Mouse (Mus musculus) regulatory T cell (primary cell): Measurements from ENCODE around the gene Gabarap.
"Not testable (repeated sequence)": the region's sequence is repeated elsewhere in the genome, so short reads cannot be mapped to it uniquely, and the experiment has no call there.

Source experiments
- in situ Hi-C: fragments of 300-600 bp; cut with MboI, MseI; formaldehyde crosslinking; loops from one replicate; pipeline ENCODE4 v1.15.1; 2025; ENCODE audit warnings: high pct_unique_total_duplicates

Gene Gabarap

DNA sequence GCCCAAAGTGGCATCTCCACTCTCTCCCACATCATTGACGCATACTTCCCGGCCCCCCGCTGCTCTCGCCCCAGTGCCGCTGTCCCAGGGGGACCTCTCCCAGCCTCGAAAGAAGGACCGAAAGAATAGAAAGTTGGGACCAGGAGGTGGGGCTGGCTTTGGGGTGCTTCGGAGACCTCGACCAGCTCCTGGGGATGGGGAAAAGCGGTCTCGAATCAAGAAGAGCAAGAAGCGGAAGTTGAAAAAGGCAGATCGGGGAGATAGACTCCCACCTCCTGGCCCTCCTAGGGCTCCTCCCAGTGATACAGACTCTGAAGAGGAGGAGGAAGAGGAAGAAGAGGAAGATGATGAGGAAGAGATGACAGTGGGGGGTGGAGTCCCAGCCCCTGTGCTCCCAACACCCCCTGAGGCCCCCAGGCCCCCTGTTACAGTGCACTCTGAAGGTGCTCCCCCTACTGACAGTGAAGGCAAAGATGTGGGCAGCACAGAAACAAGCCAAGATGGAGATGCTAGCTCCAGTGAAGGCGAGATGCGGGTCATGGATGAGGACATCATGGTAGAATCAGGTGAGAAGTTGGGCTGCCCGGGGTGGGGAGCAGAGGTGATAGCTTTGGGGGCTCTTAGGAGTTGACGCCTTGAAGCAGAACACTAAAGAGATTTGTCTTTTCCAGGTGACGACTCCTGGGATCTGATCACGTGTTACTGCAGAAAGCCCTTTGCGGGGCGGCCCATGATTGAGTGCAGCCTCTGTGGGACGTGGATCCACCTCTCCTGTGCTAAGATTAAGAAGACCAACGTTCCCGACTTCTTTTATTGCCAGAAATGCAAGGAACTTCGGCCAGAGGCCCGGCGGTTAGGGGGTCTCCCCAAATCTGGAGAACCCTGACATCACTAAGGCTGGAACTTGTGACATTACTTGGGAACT is 7.9 kb downstream of the Gabarap start:
- in situ Hi-C loops, result loop anchor here (10.0 kb wide), 1 partner anchor 904 kb away; the partner anchor contains the start of gene Per1

DNA sequence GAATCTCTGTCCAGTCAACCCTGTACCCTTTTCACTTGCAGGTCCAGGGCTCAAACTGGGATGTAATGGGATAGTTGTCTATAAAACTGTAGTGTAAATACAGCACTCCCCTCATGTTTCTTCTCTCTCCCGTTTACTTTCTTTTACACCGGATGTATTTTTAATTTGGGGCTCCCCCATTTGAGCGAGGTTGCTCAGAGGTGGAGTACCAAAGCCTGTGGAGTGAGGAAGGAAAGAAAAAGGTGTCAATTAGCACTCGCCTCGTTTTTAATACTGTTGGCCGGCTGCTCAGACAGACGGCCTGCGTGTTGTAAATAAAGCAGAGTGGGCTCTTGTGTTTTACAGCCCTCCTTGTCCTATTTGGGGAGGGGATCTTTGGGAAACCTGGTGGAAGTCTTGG is 8.7 kb downstream of the Gabarap start:
- in situ Hi-C loops, result loop anchor here (10.0 kb wide), 1 partner anchor 905 kb away; the partner anchor contains the start of gene Per1

DNA sequence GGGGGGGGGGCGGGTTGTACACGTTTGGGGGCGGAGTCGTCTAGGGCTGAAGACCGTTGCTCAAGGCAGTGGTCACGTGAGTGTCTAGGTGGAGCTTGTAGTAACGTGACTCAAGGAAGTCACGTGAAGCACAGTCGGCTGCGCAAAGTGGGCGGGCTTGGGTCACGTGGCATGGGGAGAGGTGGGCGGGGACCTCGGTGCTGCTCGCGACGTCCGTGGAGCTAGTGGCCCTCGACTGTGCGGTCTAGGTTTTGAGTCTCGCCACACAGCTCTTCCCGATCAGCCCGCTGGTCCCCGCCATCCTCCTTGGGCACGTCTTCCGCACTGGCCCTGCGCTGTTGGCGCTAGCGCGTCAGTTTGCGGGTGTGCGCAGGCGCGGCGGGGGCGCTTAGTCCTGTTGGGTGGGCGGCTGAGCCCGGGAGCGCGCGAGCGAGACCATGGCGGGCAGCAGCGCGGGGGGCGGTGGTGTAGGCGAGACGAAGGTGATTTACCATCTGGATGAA is 9.5 kb downstream of the Gabarap start, which contains the start of gene Dvl2:
TSS of gene Dvl2 (plus strand) at position 200 of the 503 bp plus-strand sequence.
- in situ Hi-C loops, result no loop called here

DNA sequence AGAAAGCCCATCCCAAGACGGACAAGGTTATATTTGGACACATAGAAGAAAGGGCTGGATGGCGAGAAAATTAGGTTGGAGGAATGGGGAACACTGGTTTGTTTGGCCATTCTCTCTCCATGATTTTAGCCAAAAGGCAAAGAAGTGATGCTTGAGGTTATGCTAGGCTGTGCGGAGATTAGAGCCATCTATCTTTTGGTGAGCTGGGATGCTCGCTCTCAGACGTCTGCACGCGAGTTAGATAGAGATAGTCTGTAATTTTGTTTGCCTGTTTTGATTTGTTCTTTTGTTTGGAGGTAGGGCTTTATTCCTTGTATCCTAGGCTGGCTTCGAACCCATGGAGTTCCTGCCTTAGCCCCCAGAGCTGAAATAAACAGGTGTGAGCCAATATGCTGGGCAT is 10.2 kb downstream of the Gabarap start:
- in situ Hi-C loops, result no loop called here

DNA sequence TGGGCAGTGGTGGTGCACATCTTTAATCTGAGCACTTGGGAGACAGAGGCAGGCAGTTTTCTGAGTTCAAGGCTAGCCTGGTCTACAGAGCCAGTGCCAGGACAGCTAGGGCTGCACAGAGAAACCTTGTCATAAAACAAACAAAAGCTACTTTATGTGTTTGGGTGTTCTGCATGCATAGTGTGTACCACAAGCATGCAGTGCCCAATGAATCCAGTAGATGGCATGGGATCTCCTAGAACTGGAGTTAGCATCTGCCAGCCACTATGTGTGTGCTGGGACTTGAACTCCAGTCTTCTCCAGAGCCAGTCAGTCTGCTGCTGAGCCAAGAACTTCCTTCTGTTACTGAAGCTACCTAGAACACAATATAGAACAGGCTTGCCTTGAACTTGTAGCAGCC is 10.9 kb downstream of the Gabarap start:
- in situ Hi-C loops, result no loop called here

DNA sequence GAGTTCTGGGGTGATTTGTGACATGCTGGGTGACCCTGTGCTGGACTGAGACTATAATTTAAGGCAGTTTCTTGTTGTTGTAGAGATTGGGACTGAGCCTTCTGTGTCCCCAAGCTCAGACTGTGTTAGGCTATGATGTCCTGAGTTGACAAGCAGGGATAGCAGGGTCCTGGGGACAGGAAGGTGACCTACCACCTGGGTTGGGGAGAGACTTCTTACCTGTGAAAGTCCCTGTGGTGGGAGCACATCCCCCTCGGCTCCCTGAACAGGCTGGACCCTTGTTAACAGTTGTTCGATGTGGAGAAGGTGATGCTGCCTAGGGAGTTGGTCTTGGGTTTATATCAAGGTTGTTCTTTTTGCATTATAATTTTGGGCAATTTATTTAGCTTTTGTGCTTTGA is 11.5 kb downstream of the Gabarap start:
- in situ Hi-C loops, result no loop called here

DNA sequence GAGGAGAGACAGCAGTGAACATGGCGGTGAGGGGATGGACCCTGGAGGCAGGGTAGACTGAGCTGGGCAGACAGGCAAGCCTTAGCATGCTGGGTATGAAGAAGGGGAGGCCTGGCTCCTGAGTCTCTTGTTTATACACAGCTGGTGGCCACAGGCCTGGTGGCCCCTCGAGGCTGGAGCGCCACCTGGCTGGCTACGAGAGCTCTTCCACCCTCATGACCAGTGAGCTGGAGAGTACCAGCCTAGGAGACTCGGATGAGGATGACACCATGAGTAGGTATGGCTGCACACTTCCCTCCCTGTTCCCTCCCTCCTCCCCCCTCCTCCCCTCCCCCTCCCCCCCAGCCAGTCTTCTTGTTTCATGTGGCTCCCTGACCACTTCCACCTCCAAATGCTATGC is 14.6 kb downstream of the Gabarap start:
- in situ Hi-C loops, result no loop called here

DNA sequence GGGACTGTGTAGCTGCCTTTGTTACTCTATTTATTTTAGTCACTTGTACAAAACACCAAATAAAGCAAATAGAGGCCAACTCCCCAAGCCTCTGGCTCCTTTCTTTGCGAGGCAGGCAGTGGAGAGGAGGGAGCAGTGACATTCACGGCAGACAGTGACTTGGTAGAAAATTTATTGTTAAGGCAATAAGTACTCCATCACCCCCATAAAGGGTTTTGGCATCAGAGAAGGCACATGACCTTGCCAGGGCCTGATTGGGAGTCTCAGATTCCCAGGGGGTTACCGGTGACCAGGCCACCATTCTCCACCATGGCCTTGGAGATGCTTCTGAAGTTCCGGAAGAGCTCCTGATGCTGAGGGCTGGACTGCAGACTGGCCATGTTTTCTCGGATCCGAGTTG is 19.1 kb downstream of the Gabarap start:
- in situ Hi-C loops, result no loop called here

DNA sequence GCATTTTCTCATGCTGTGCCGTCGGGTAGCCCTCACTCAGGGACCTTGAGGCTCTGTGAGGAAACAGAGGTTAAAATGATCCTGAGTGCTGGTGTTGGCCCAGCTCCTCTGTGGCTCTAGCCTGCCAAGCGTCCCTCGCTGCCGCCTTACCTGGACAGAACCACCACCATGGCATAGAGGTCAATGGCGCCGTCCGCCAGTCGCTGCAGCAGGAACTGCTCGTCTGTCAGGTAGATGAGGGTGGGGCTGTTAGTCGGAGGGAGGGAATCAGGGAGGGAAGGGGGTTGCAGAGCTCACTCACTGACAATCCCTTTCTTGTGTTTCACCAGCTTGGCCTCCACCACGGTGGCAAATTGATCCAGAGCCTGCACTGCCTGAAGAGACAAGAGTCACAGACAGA is 19.6 kb downstream of the Gabarap start:
- in situ Hi-C loops, result no loop called here

DNA sequence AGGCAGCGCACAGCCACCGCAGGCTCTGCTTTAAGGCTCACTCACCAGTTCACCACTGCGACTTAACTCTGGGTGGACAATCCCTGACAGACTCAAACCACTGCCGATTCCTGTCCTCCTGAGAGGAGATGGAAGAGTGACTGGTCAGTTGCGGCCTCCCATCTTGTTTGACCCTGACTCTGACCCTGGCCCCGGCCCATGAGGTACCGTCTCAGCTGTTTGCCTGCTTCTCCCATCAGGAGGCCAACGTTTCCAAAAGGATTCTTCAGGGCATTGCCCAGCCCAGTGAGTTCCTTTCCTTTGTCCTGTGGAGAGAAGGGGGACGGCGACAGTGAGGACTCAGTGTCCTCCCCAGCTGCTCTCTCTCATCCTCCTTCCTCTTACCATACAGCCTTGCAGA is 20.0 kb downstream of the Gabarap start:
- in situ Hi-C loops, result no loop called here

DNA sequence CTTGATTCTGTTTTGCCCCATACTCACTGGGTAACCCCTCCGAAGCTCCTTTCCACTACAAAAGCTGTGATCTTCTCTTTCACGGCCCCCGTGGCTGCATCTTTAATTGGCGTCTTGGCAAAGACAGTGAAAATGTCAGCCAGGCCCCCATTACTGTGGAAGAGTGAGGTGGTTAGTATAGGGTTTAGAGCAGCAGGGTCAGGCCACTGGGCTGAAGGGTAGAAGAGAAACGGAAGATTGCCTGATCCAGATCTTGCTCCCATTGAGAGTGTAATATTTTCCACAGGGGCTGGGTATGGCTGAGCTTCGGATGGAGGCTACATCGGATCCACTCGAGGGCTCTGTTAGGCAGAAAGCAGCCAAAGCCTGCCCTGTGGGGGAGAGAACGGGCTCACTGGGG is 22.0 kb downstream of the Gabarap start:
- in situ Hi-C loops, result no loop called here

DNA sequence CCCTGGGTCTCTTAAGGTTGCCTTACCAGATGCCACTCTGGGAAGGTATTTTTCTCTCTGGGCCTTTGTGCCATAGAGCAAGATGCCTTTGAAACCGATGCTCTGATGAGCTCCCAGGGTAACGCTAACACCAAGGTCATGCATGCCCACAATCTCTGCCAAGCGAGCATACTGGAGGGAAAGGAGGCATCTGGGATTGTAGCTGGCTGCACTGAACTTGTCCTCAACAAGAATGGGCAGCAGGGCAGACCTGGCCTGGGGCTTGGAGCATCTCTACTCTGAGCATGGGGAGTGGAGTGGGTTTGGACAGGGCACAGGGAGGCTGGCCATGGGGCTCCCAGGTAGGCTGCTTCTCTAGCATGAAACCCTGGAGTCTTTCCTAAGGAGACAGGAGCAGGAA is 22.5 kb downstream of the Gabarap start:
- in situ Hi-C loops, result no loop called here

DNA sequence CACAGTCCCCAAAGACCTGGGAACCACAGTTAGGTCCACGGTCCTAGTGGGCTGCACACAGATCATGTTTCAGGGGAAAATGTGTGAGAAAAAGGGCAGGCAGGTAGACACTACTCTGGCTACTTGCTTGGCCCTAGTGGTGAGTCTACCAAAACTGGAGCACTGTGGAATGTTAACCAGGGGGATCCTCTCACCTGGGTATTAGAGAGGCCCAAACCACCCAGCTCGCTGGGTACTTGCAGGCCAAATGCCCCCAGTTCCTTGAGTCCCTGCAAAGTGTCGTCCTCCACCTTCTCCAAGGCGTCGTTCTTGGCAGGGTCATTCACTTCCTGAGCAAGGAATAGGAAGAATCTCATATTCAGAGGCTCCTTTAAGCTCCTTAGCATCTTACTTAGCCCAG is 23.1 kb downstream of the Gabarap start:
- in situ Hi-C loops, result no loop called here

DNA sequence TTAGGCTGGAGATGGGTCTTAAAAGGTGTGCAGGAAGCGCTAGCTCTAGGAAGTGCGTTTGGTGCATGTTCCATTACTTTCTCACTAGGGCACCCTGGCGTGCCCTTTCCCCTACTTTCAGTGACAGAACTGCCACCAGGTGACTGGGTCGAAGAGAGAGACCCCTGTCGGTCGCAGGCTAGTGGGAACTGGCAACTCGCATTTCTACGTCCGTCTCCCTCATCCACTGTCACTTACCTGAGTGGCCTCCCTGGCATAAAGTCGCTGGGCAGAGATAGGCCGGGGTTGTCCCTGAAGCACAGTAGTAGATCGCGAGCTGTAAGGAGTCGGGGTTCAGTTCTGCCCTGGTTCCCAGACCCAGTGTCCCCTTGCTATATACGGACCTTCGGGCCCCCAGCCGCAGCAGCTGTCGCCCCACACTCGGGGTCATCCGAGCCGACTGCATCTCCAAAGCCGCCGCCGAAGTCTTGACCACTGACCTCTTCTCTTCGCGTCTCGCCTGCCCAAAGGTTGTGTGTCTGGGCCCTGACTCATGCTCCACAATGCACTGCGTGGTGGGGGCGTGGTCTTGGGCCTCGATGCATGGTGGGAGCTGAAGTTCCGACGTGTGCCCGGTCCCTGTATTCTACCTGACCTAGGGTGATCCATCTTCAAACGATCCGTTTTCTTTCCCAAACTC is 24.1 kb downstream of the Gabarap start, which contains the start of gene Acadvl:
TSS of gene Acadvl (minus strand) at position 532 of the 679 bp plus-strand sequence.
- in situ Hi-C loops, result no loop called here

DNA sequence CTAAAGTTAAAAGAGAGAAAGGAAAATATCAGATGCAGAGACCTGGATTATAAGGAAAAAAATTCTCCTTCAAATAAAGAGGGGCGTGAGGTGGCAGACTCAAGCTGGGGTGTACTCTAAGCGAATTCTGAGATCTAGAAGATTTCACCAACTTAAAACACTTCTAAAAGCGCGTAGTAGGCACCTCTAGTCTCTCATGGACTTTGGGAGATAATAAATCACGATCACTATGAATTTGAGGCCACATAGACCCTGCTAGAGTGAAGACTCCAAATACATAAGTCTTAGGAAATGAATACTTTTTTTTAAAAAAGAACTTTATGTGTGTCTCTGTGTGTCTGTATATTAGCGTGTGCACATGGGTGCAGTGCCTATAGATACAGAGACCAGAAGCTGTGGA is 24.7 kb downstream of the Gabarap start:
- in situ Hi-C loops, result no loop called here

DNA sequence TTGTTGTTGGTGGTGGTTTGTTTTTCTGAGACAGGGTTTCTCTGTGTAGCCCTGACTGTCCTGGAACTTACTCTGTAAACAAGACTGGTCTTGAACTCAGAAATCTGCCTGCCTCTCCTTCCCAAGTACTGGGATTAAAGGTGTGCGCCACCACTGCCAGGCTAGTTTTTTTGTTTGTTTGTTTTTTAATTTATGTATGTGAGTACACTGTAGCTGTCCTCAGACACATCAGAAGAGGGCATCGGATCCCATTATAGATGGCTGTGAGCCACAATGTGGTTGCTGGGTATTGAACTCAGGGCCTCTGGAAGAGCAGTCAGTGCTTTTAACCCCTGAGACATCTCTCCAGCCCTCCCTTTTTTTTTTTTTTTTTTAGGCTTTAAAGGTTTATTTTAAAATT is 25.2 kb downstream of the Gabarap start:
- in situ Hi-C loops, result not testable (repeated sequence)

DNA sequence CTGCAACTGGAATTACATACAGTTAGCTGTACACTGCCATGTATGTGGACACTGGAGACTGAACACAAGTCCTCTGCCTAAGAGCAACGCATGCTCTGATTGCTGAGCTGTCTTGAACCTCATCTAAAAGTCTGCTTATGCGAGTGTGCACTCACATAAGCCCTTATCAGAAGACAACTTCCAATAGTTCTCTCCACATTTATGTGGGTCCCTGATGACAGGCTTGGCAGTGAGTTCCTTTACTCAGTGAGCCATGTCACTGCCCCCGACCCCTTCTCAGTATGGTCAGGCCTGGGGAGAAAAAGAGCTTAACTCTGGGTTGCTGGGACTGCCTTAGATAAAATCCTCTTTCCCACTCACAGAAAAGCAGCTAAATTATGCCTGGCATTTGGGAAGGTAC is 25.7 kb downstream of the Gabarap start, which contains the start of gene Dlg4:
TSS of gene Dlg4 (plus strand) at position 274 of the 400 bp plus-strand sequence.
- in situ Hi-C loops, result no loop called here

DNA sequence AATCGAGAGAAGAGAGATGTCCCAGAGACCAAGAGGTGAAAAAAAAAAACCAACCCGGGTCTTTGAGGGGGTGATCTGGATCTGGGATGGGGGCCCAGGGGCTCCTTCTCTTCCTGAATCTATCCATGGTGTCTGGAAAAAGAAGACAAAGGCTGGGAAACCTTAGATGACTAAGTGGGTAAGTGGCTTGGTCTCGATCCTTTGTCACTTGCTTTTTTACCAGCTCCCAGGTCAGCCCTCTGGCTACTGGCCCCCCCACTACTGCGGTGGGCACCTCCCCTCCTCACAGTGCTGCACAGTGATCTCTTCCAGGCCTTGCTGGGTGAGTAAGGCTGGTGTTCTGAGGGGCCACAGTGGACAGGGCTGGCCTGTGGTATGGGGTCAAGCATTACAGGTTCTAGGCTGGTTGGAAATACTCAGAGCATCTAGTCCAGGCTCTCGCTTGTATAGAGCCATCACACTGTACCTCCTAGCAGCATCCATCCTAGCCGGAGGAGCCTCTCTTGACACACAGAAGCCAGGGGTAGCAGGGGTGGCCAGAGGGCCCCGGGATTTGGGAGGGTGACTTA is 26.3 kb downstream of the Gabarap start:
- in situ Hi-C loops, result no loop called here

DNA sequence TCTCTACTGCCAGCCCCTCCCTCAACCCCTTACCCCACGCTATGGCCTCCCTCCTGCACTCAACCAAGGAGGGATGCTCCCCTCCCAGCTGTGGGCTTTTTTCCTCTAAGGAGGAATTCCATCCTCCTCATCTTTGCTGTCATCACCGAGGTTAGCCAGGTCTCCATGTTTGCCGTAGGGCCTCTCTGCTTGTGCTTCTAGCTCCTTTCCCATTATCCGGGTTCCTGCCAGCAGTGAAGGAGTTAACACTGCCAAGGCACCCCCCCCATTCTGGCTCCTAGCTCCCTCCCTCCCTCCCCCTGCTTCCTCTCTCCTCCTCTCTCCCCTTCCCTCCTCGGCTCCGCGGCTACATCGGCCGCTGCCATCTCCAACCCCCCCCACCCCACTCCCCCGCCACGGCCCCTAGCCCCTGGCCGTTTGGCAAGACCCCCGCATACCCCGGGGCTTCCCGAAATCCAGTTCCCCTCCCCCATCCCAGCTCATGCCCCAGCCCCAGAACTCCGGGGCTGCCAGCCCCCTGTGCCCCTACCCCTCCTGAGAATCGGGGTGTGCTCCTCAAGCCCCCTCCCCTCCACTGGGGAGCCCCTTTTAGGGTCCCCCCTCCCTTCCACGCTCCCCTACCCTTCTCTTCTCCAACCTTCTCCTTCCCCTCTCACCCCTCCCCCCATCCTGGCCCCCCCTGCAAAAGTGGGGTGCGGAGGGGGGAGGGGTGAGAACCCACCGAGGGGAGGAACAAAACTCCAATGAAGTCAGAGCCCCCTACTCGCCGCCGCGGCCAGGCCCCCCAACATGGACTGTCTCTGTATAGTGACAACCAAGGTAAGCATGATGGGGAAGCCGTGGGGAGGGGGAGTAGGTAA is 27.4 kb downstream of the Gabarap start:
- in situ Hi-C loops, result no loop called here

DNA sequence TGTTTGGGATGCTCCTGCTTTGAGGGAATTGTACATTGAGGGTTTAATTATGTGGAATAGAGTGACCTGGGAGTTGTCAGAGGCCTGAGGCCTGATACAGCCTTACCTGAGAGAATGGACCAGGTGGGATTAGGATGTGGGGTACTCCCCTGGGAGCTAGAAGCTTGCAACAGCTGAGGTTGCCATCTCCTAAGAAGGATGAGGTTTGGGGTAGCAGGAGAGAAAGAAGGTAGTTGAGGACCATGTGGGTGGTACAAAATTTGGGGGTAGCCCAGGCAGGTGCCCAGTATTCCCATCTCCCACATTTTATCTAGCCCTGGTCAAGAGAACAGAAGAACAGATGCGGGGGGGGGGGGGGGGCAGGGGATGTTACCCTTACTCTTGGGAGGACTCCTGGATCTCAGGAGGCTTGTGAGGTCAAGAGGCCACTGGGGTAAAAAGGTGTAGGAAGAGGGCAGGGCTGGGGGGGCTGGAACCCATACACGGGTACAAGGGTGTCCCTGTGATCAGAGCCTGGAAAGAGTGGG is 28.6 kb downstream of the Gabarap start:
- in situ Hi-C loops, result loop anchor here (5.0 kb wide), 1 partner anchor 607 kb away; the partner anchor contains the start of gene Kdm6b
